Mouse (Mus musculus) neural tube, embryonic 13.5 days (tissue): ENCODE data around the gene Slpi. TPM values are rescaled to one million over a fixed set of nuclear protein-coding genes. Genes with fewer than 3 reads are reported as not detected.
"Not testable (repeated sequence)": the region's sequence is repeated elsewhere in the genome, so short reads cannot be mapped to it uniquely, and the experiment has no call there.

Experiments used
- ATAC-seq: fragments of 200-750 bp; cut with Nextera tagmentation; 2 replicates; pipeline ENCODE4 v1.8.0; 2017; ENCODE audit warnings: low read depth, mild to moderate bottlenecking, moderate TSS enrichment, moderate library complexity
- H3K27ac ChIP-seq: fragments of 300-500 bp; sonication (generic); replicated peaks from 2 replicates; pipeline ENCODE4 v1.5.1; 2015; ENCODE audit warnings: moderate library complexity, mild to moderate bottlenecking, inconsistent platforms
- H3K27me3 ChIP-seq: fragments of 300-500 bp; sonication (generic); 2 replicates; pipeline ENCODE4 v1.6.1; 2015; ENCODE audit warnings: mild to moderate bottlenecking, inconsistent platforms
- H3K36me3 ChIP-seq: fragments of 300-500 bp; sonication (generic); 2 replicates; pipeline ENCODE4 v1.6.1; 2015; ENCODE audit warnings: mild to moderate bottlenecking, inconsistent platforms
- H3K4me1 ChIP-seq: fragments of 300-500 bp; sonication (generic); replicated peaks from 2 replicates; pipeline ENCODE4 v1.6.1; 2015; ENCODE audit warnings: inconsistent platforms
- H3K4me2 ChIP-seq: fragments of 300-500 bp; sonication (generic); 2 replicates; pipeline ENCODE4 v1.6.1; 2015; ENCODE audit warnings: inconsistent platforms, mild to moderate bottlenecking, moderate library complexity
- H3K4me3 ChIP-seq: fragments of 300-500 bp; sonication (generic); 2 replicates; pipeline ENCODE4 v1.5.1; 2015; ENCODE audit warnings: mild to moderate bottlenecking, inconsistent platforms
- H3K9ac ChIP-seq: fragments of 300-500 bp; sonication (generic); 2 replicates; pipeline ENCODE4 v1.6.1; 2015; ENCODE audit warnings: moderate library complexity, mild to moderate bottlenecking, inconsistent platforms
- H3K9me3 ChIP-seq: fragments of 300-500 bp; sonication (generic); 2 replicates; pipeline ENCODE4 v1.6.1; 2016; ENCODE audit warnings: inconsistent platforms
- WGBS: fragments of 180-500 bp; shearing (Covaris S2); methylation state at CpG from one replicate; pipeline ENCODE4 v1.1.7; 2015; 5-methylcytosine and 5-hydroxymethylcytosine counted together
- microRNA-seq: library from miRNA; unstranded; fragments of <30 nt; microRNA quantifications from one replicate; pipeline ENCODE4, GENCODE M21; 2016
- polyA plus RNA-seq: library from polyadenylated mRNA; unstranded; fragments of >200 nt; fragmentation: Nextera tagmentation; extraction: Ambion mirVana; gene quantifications from 2 replicates; pipeline ENCODE4 v1.2.1, GENCODE M21; 2015

The Slpi gene
- polyA plus RNA-seq, 1 experiment from 2014 or later, result 0.75 TPM

GRCm38 (mm10) chr2:164332440-164332839, 56.5 kb downstream of the Slpi start, which contains the start of gene Svs5:
Svs5 (plus strand) TSS chr2:164332740.
- H3K9me3 ChIP-seq, H3K4me2 ChIP-seq, H3K27me3 ChIP-seq, H3K27ac ChIP-seq, H3K4me1 ChIP-seq, H3K9ac ChIP-seq, H3K4me3 ChIP-seq, ATAC-seq, H3K36me3 ChIP-seq: not testable (repeated sequence)
- WGBS, result 77% methylated on average over 3 of the region's 3 CpGs

- Histone ChIP-seq H3K27me3 (no peaks in the 10 kb centered on the region), H3K27ac (no peak overlapping the region), H3K4me3 (no peak overlapping the region), H3K9me3 (no peaks in the 10 kb centered on the region), H3K4me2 (no peak overlapping the region), H3K36me3 (no peaks in the 10 kb centered on the region), H3K9ac (no peak overlapping the region), H3K4me1 (no peaks in the 10 kb centered on the region)
- WGBS, result 89% methylated on average over 6 of the region's 6 CpGs
- ATAC-seq, result no peak
Measured at GRCm38 (mm10) chr2:164320983-164321382, 67.9 kb downstream of the Slpi start.

GRCm38 (mm10) chr2:164316451-164316850, 72.4 kb downstream of the Slpi start, which contains the start of gene Svs6:
Svs6 (plus strand) TSS chr2:164316751.
- ATAC-seq, H3K4me2 ChIP-seq: not testable (repeated sequence)
- 88% methylated on average over 1 of the region's 1 CpGs for WGBS

GRCm38 (mm10) chr2:164315460-164315859, 73.4 kb downstream of the Slpi start:
- H3K36me3 ChIP-seq, ATAC-seq, H3K9ac ChIP-seq, H3K4me2 ChIP-seq, H3K9me3 ChIP-seq, H3K4me1 ChIP-seq, H3K27me3 ChIP-seq, H3K4me3 ChIP-seq, H3K27ac ChIP-seq: not testable (repeated sequence)

More at GRCm38 (mm10) chr2:164316451-164316850, 72.4 kb downstream of the Slpi start, which contains the start of gene Svs6:
- H3K9ac ChIP-seq, H3K27me3 ChIP-seq, H3K36me3 ChIP-seq, H3K4me1 ChIP-seq, H3K27ac ChIP-seq, H3K4me3 ChIP-seq, H3K9me3 ChIP-seq: not testable (repeated sequence)

- H3K36me3 ChIP-seq, result no peaks in the 10 kb centered on the region
- WGBS, result 85% methylated on average over 5 of the region's 5 CpGs
Measured at GRCm38 (mm10) chr2:164312599-164312998, 76.3 kb downstream of the Slpi start.

More at GRCm38 (mm10) chr2:164312599-164312998, 76.3 kb downstream of the Slpi start:
- Histone ChIP-seq H3K9me3 (no peaks in the 10 kb centered on the region), H3K4me3 (no peak overlapping the region), H3K9ac (no peak overlapping the region), H3K27me3 (no peaks in the 10 kb centered on the region), H3K4me2 (no peak overlapping the region), H3K4me1 (no peaks in the 10 kb centered on the region), H3K27ac (no peak overlapping the region)
- no peak for ATAC-seq

Small RNA genes lying within 50 kb of the gene (microRNA-seq; reads per million reads assigned to microRNA genes)
- gene Mir7678, result not detected

Other genes starting within 250 kb of the Slpi start
- gene Kcns1, start 218.0 kb downstream of the Slpi start, polyA plus RNA-seq, result 0.40 and 0.50 TPM in 2 replicates
- not detected in 2 replicates for gene Wfdc5, start 206.4 kb downstream of the Slpi start, polyA plus RNA-seq
- not detected in 2 replicates for gene Wfdc12, start 198.5 kb downstream of the Slpi start, polyA plus RNA-seq
- gene Wfdc15a, start 189.0 kb downstream of the Slpi start, polyA plus RNA-seq, result not detected in 2 replicates
- gene Wfdc15b, start 167.4 kb downstream of the Slpi start, polyA plus RNA-seq, result not detected in 2 replicates
- gene Svs2, start 150.6 kb downstream of the Slpi start, polyA plus RNA-seq, result not detected in 2 replicates
- not detected in 2 replicates for gene Svs3b, start 132.5 kb downstream of the Slpi start, polyA plus RNA-seq
- gene Svs4, start 110.6 kb downstream of the Slpi start, polyA plus RNA-seq, result not detected in 2 replicates
- not detected in 2 replicates for gene Svs3a, start 99.8 kb downstream of the Slpi start, polyA plus RNA-seq
- not detected in 2 replicates for gene Svs6, start 72.3 kb downstream of the Slpi start, polyA plus RNA-seq
- not detected in 2 replicates for gene Svs5, start 56.4 kb downstream of the Slpi start, polyA plus RNA-seq
- 0.08 and 0.10 TPM in 2 replicates for gene Rbpjl, start 14.0 kb upstream of the Slpi start, polyA plus RNA-seq
- 7.3 and 13.2 TPM in 2 replicates for gene Matn4, start 16.1 kb upstream of the Slpi start, polyA plus RNA-seq
- 9.4 and 12.1 TPM in 2 replicates for gene Sdc4, start 54.8 kb upstream of the Slpi start, polyA plus RNA-seq
- gene Sys1, start 67.9 kb upstream of the Slpi start, polyA plus RNA-seq, result 71.2 and 77.5 TPM in 2 replicates
- 3.3 and 7.7 TPM in 2 replicates for gene Gm20458, start 71.9 kb upstream of the Slpi start, polyA plus RNA-seq
- gene Trp53tg5, start 84.6 kb upstream of the Slpi start, polyA plus RNA-seq, result not detected in 2 replicates
- gene Dbndd2, start 97.0 kb upstream of the Slpi start, polyA plus RNA-seq, result 10.3 and 11.9 TPM in 2 replicates
- gene Pigt, start 108.4 kb upstream of the Slpi start, polyA plus RNA-seq, result 69.1 and 71.8 TPM in 2 replicates
- gene Wfdc2, start 173.3 kb upstream of the Slpi start, polyA plus RNA-seq, result 2.2 and 4.2 TPM in 2 replicates
- gene Spint3, start 184.4 kb upstream of the Slpi start, polyA plus RNA-seq, result not detected in 2 replicates
- not detected in 2 replicates for gene Wfdc6a, start 196.4 kb upstream of the Slpi start, polyA plus RNA-seq
- not detected in 2 replicates for gene Eppin, start 204.5 kb upstream of the Slpi start, polyA plus RNA-seq
- gene Wfdc6b, start 224.4 kb upstream of the Slpi start, polyA plus RNA-seq, result not detected in 2 replicates
- not detected in 2 replicates for gene Wfdc8, start 224.5 kb upstream of the Slpi start, polyA plus RNA-seq
- not detected in 2 replicates for gene Wfdc16, start 249.7 kb upstream of the Slpi start, polyA plus RNA-seq